Mouse (Mus musculus) intestine, embryonic 14.5 days (tissue): ENCODE data around the gene Prpf38a. TPM values are rescaled to one million over a fixed set of nuclear protein-coding genes. Genes with fewer than 3 reads are reported as not detected.

ENCODE experiments used
- ATAC-seq: fragments of 200-750 bp; cut with Nextera tagmentation; replicated peaks from 2 replicates; pipeline ENCODE4 v1.8.0; 2017; ENCODE audit warnings: low read depth, moderate number of reproducible peaks, moderate TSS enrichment, moderate library complexity; ENCODE audit not compliant: low FRiP score, low TSS enrichment
- DNase-seq: peaks from one replicate; pipeline ENCODE4 v3.0.0-alpha.2; 2018; ENCODE audit warnings: low spot score
- H3K27ac ChIP-seq: fragments of 300-500 bp; sonication (generic); 2 replicates; pipeline ENCODE4 v1.5.1; 2014; ENCODE audit warnings: low read depth, mild to moderate bottlenecking, control low read depth
- H3K27me3 ChIP-seq: fragments of 300-500 bp; sonication (generic); replicated peaks from 2 replicates; pipeline ENCODE4 v1.6.1; 2014; ENCODE audit warnings: low read length, control low read depth; ENCODE audit not compliant: control insufficient read depth, insufficient read depth
- H3K36me3 ChIP-seq: fragments of 300-500 bp; sonication (generic); 2 replicates; pipeline ENCODE4 v1.6.1; 2014; ENCODE audit warnings: low read length, control low read depth; ENCODE audit not compliant: control insufficient read depth, insufficient read depth
- H3K4me1 ChIP-seq: fragments of 300-500 bp; sonication (generic); replicated peaks from 2 replicates; pipeline ENCODE4 v1.6.1; 2014; ENCODE audit warnings: low read length, control low read depth, mixed read lengths; ENCODE audit not compliant: control insufficient read depth, insufficient read depth
- H3K4me2 ChIP-seq: fragments of 300-500 bp; sonication (generic); 2 replicates; pipeline ENCODE4 v1.6.1; 2014; ENCODE audit warnings: low read length
- H3K4me3 ChIP-seq: fragments of 300-500 bp; sonication (generic); 2 replicates; pipeline ENCODE4 v1.5.1; 2014; ENCODE audit warnings: low read depth, low read length, control low read depth, mixed read lengths
- H3K9ac ChIP-seq: fragments of 300-500 bp; sonication (generic); 2 replicates; pipeline ENCODE4 v1.6.1; 2014; ENCODE audit warnings: mild to moderate bottlenecking, low read length
- H3K9me3 ChIP-seq: fragments of 300-500 bp; sonication (generic); 2 replicates; pipeline ENCODE4 v1.6.1; 2016; ENCODE audit warnings: low read length, control low read depth; ENCODE audit not compliant: control insufficient read depth
- WGBS: fragments of 180-500 bp; shearing (Covaris S2); extraction: QIAGEN DNeasy Blood & Tissue Kit; methylation state at CpG from one replicate; pipeline ENCODE4 v1.1.7; 2014; 5-methylcytosine and 5-hydroxymethylcytosine counted together
- polyA plus RNA-seq: library from polyadenylated mRNA; unstranded; fragments of >200 nt; fragmentation: Nextera tagmentation; extraction: Ambion mirVana; gene quantifications from 2 replicates; pipeline ENCODE4 v1.2.1, GENCODE M21; 2014

The Prpf38a gene
- polyA plus RNA-seq = 83.5 and 85.0 TPM in 2 replicates

GRCm38 (mm10) chr4:108578840-108579742 lies at the start of gene Prpf38a, which contains the start of gene Orc1:
Gene Prpf38a (minus strand): TSS chr4:108579336.
Gene Orc1 (plus strand): TSS chr4:108579423.
- ATAC-seq (peak; percentile 96), DNase-seq (peak; percentile 100)
- peak within 1 kb of the TSS; percentile 77 for H3K27ac ChIP-seq
- peaks cover 15% of the 10 kb centered on the region for H3K4me1 ChIP-seq
- H3K27me3 ChIP-seq = no peaks in the 10 kb centered on the region
- peak within 1 kb of the TSS; percentile 65 for H3K4me2 ChIP-seq
- H3K4me3 ChIP-seq = peak within 1 kb of the TSS; percentile 89
- no peaks in the 10 kb centered on the region for H3K9me3 ChIP-seq
- peaks cover 30% of the 10 kb centered on the region for H3K36me3 ChIP-seq
- H3K9ac ChIP-seq = peak within 1 kb of the TSS; percentile 69
- WGBS = under 1% methylated on average over 64 of the region's 64 CpGs

GRCm38 (mm10) chr4:108627066-108627465 lies 47.9 kb upstream of the Prpf38a start:
- Histone ChIP-seq H3K36me3 (peaks cover 79% of the 10 kb centered on the region), H3K27ac (no peak overlapping the region), H3K27me3 (no peaks in the 10 kb centered on the region), H3K9ac (no peak overlapping the region), H3K4me3 (no peak overlapping the region), H3K4me1 (no peaks in the 10 kb centered on the region), H3K9me3 (no peaks in the 10 kb centered on the region), H3K4me2 (no peak overlapping the region)
- no peak for ATAC-seq
- WGBS = 82% methylated on average over 5 of the region's 5 CpGs
- DNase-seq = no peak

DNA sequence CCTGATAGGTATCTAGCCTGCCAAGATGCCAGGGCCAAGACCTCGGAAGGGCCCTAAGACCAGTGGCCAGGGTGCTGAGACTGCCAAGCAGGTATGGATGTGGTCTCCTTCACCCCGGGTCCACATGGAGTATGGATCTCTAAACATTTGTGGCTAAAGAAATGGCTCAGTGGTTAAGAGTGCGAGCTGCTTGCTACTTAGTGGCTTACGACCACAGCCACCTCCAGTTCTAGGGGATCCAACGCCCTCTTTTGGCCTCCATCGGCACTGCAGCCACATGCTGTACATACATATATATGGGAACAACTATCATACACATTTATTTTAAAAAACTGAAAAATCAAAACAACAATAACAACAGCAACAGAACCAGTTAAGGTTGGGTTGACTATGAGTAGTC lies 42.4 kb upstream of the Prpf38a start:
- no peak for DNase-seq
- no peak for ATAC-seq
- Histone ChIP-seq H3K4me2 (no peak overlapping the region), H3K9me3 (no peaks in the 10 kb centered on the region), H3K36me3 (peaks cover 25% of the 10 kb centered on the region), H3K27ac (no peak overlapping the region), H3K9ac (no peak overlapping the region), H3K4me1 (peaks cover 15% of the 10 kb centered on the region), H3K27me3 (no peaks in the 10 kb centered on the region), H3K4me3 (no peak overlapping the region)
- WGBS = 94% methylated on average over 6 of the region's 6 CpGs

GRCm38 (mm10) chr4:108620536-108620935 lies 41.4 kb upstream of the Prpf38a start:
- no peak for ATAC-seq
- DNase-seq = no peak
- 13% methylated on average over 8 of the region's 8 CpGs for WGBS

DNA sequence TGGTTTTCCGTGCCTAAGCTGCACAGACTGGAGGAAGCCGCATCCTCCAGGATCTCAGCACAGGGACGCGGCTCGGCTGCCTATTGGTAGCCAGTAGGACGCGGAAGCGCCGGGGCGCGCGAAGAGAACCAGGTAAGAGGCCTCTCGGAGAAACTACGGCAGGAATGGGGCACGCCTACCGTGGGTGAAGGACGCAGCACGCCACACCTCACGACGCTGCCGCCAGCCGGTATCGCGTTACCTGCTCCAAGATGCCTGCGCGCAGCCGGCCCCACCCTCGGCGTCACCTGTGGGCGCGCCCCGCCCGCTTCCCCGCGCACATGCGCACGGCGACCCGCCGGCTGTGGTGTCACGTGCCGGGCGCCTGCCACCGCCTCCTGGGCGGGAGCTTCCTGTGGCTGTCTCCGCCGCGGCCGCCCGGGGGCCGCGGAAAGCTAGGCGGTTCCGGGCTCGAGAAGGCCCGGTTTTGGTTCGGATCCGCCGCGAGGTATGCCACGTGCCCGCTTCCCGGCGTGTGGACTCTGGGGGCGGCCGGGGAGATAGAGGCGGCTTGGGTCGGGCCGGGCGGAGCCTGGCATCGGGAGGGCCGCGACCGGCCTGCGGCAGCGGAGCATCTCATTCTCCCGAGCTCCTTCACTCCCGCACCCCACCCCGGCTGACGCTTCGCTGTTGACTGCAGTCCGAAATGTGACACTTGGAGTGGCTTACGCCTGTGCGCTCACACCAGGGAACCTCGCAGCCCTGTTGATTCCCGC lies 40.6 kb upstream of the Prpf38a start, which contains the start of gene Cc2d1b:
Gene Cc2d1b (plus strand): TSS at position 354 of the 755 bp plus-strand sequence.
- H3K9me3 ChIP-seq = no peaks in the 10 kb centered on the region
- peak; percentile 91 for DNase-seq
- peak within 1 kb of the TSS; percentile 89 for H3K4me2 ChIP-seq
- H3K4me3 ChIP-seq = peak within 1 kb of the TSS; percentile 75
- H3K4me1 ChIP-seq = peaks cover 15% of the 10 kb centered on the region
- peak; percentile 92 for ATAC-seq
- H3K27ac ChIP-seq = peak within 1 kb of the TSS; percentile 83
- H3K36me3 ChIP-seq = peaks cover 19% of the 10 kb centered on the region
- under 1% methylated on average over 83 of the region's 86 CpGs for WGBS
- H3K27me3 ChIP-seq = no peaks in the 10 kb centered on the region
- H3K9ac ChIP-seq = peak within 1 kb of the TSS; percentile 88

More at GRCm38 (mm10) chr4:108620536-108620935, 41.4 kb upstream of the Prpf38a start:
- Histone ChIP-seq H3K4me1 (peaks cover 15% of the 10 kb centered on the region), H3K27ac (peak overlapping the region; percentile 83), H3K36me3 (peaks cover 19% of the 10 kb centered on the region), H3K9ac (peak overlapping the region; percentile 88), H3K9me3 (no peaks in the 10 kb centered on the region), H3K4me2 (peak overlapping the region; percentile 89), H3K27me3 (no peaks in the 10 kb centered on the region), H3K4me3 (peak overlapping the region; percentile 75)

DNA sequence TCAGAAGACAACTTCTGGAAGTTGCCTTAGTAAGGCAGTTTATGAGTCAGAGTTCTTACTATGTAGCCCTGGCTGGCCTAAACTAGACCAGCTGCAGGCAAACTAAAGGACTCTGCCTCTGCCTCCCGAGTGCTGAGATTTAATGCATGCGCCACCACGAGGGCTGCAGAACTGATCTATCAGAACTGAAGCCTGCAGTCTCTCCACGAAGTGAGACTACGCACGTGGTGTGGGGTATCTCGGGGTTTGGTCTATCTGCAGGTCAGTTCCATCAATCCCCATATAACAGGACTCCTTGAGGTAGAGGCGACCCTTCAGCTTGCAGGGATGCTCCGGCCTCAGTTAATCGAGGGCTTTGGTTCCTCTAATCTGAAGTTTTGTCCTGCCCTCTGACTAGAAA lies 40.0 kb upstream of the Prpf38a start:
- 2% methylated on average over 10 of the region's 10 CpGs for WGBS
- no peak for DNase-seq
- H3K9ac ChIP-seq = peak overlapping the region; percentile 88

DNA sequence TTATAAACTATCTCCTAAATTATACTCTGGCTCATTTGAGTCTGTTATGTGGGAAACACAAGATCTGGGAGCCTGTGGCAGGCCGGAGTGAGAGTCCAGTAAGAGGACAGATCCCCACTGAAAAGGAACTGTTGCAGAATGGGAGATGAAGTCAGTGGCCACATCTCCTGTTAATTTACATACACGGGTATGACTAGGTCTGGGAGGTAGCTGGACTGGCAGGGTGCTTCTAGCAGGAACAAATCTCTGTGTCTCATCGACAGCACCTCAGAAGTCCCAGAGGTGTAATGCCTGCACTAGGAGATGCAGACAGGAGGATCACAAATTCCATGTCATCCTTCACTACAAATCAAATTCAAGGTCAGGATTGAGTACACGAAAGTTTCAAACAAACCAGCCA lies 39.5 kb upstream of the Prpf38a start:
- Histone ChIP-seq H3K36me3 (peaks cover 20% of the 10 kb centered on the region), H3K4me3 (peak overlapping the region; percentile 75; the same call in 1 of the 2 replicates), H3K27me3 (no peaks in the 10 kb centered on the region), H3K9ac (no peak overlapping the region; the same call in 1 of the 2 replicates), H3K4me2 (peak overlapping the region; percentile 89), H3K9me3 (no peaks in the 10 kb centered on the region), H3K4me1 (peaks cover 15% of the 10 kb centered on the region), H3K27ac (peak overlapping the region; percentile 83; the same call in 1 of the 2 replicates)
- 64% methylated on average over 4 of the region's 4 CpGs for WGBS
- ATAC-seq (no peak), DNase-seq (no peak)

More for the DNA sequence above, 40.0 kb upstream of the Prpf38a start:
- peaks cover 18% of the 10 kb centered on the region for H3K36me3 ChIP-seq
- peak overlapping the region; percentile 75 for H3K4me3 ChIP-seq
- no peaks in the 10 kb centered on the region for H3K27me3 ChIP-seq
- H3K9me3 ChIP-seq = no peaks in the 10 kb centered on the region
- ATAC-seq = peak; percentile 57
- peaks cover 15% of the 10 kb centered on the region for H3K4me1 ChIP-seq
- H3K27ac ChIP-seq = peak overlapping the region; percentile 83
- H3K4me2 ChIP-seq = peak overlapping the region; percentile 89

DNA sequence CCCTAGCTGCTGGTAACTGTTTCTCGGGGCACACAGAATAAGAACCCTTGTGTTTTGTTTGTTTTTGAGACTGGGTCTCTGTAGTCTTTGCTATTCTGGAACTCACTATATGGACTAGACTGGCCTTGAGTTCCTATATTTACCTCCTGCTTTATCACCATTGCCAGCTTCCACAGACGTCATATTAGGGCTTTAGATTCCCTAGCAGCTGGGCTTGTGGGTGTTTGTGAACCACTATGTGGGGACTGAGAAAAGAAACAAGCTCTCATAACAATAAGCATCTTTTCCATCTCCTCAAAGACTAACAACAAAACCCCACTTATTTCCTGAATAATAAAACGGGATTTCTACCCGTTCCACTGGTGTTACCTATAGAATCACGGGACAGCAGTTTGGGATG lies 31.8 kb upstream of the Prpf38a start:
- DNase-seq = no peak
- no peak overlapping the region for H3K9ac ChIP-seq
- H3K27me3 ChIP-seq = no peaks in the 10 kb centered on the region
- WGBS = 84% methylated on average over 5 of the region's 5 CpGs
- H3K4me3 ChIP-seq = no peak overlapping the region
- no peak overlapping the region for H3K4me2 ChIP-seq
- H3K36me3 ChIP-seq = peaks cover 45% of the 10 kb centered on the region
- no peaks in the 10 kb centered on the region for H3K4me1 ChIP-seq
- H3K27ac ChIP-seq = no peak overlapping the region
- no peak for ATAC-seq
- H3K9me3 ChIP-seq = no peaks in the 10 kb centered on the region
